Mouse (Mus musculus): Measurements from ENCODE around the gene Ddx54.
A peak's percentile ranks its signal among the peaks of the same experiment; 100 is the strongest.

The Ddx54 gene

DNA sequence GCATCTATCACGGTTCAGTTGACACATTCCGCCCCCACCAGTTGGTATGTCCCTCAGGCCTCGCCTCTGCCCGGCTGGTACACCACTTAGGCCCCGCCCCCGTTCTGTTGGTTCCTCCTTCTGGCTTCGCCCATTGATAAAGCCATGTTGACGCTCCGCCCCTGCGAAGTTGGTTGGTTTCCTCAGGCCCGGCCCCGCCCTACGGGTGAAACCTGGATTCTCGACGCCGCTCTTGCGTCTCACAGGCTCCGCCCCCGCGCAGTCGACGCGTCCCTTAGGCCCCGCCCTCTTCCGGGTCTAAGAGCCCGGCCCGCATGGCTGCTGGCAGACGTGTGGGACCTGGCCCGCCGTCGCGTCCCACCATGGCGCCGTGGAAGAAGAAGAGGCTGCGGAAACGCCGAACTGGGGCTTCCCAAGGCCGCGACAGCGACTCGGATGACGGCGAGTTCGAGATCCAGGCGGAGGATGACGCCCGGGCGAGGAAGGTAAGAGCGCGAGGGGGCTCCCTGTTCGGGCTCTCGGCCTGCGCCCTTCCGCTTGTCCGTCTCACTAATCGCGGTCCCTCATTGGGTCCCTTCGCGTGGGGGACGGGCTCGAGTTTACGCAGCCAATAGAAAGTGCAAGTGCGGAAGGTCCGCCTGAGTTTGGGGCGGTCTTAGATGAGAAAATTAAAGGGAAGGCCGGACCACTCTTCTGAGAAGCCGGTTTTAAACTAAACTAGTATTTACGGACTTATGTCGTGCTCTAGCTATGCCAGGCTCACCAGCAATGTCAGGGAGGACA lies 474 bp downstream of the Ddx54 start:
- peak; percentile 100 for DNase-seq (ENCODE audit: low read depth)

DNA sequence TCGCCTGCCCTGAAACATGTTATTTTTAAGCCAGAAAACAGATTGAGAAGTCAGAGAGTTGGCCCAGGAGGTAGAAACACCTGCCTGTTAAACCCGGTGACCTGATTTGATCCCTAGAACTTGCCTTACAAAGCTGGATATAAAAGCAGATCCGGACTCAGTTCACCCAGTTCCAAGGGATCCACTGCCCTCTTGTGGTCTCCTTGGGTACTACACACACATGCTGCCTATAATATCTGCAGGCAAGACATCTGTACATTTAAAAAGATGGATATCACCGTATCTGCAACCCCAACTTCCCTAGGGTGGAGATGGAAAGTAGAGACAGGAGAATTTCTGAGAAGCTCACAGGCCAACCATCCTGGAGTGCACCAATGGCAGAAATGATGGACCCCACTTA lies 3.4 kb downstream of the Ddx54 start:
- DNase-seq (ENCODE audit: low read depth) = peak; percentile 81

DNA sequence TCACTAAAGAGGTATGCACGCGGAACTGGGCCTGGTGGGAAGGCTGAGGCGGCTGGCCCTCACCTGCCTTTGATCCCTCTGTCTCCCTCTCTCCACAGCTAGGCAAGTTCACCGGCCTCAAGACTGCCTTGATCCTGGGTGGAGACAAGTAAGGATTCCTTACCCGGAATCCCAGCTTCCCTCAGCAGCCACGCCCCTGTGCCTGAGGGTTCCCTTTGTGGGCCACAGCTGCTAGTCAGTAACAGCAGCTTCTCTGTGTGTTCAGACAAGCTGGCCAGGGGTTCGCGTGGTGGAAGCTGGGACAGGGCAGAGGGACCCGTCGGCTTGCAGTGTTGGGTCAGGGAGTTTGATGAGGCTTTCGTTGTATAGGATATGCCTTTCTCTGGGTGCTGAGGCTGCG lies 6.2 kb downstream of the Ddx54 start:
- peak; percentile 25 for DNase-seq (ENCODE audit: low read depth)

DNA sequence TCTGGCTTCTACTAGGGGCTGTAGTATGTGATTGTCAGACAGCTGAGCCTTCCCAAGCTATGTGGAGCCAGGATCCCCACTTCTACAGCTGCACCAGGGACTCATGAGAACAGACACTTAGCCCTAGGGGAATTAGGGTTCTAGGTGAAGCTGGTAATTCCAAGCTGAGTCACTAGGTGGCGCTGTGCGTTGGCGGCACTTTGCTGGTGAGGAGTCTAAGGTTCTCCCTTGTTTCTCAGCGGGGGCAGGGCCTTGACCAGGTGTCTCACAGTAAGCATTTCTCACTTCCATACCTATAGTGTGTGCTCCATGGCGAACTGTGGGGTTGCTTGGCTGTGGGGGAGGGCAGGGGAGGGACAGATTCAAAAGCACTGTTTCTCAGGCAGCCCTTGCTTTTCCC lies 6.7 kb downstream of the Ddx54 start:
- DNase-seq (ENCODE audit: low read depth) = peak; percentile 87

- DNase-seq (ENCODE audit: low read depth) = peak; percentile 96
Measured at GRCm38 (mm10) chr5:120620375-120621077, 8.0 kb downstream of the Ddx54 start.

- peak; percentile 83 for DNase-seq (ENCODE audit: low read depth)
Measured at GRCm38 (mm10) chr5:120621078-120621765, 8.7 kb downstream of the Ddx54 start.

DNA sequence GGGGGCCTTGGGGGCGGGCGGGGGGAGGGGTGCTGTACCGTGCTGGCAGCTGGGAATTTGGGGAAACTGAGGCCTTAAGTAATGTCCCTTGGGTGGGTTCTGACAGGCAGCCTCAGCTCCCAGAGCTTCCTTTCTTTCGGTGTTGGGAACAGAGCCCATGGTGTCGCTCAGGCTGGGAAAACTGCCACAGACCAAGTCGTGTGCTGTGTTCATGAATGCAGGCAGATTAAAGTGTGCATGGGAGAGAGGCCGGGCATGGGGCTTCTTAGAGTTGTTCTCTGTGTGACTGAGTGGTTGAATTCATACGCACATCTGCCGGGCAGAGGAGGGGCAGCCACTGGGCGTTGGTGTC lies 9.3 kb downstream of the Ddx54 start:
- no peak for DNase-seq (ENCODE audit: low read depth)

DNA sequence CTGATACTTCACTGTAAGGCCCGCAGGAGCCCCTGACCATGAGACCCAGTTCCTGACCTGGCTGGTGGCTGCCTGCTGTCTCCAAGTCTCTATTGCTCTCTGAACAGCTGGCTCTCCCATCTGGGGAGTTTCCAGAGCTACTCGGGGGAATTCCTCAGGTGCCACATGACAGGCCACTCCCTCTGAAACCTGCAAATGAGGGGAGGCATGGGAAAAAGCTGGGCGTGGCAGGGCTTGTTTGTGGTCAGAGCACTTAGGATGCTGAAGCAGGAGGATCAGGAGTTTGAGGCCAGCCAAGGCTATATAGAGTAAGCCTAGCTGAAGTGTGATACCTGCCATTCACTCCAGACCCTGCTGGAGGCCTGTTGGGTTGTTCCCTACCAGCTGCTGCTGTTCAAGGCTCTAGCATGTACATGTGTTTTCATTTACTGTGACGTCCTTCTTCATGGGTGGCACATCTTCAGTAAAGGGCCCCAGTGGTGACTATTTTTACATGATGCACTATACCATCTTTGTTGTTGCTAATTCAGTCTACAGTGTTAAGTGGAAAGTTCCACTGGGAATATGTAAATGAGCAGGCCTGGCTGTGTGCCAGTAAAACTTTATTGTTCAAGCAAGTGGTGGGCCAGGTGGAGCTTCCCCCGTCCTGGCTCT lies 9.8 kb downstream of the Ddx54 start:
- peak; percentile 64 for DNase-seq (ENCODE audit: low read depth)

DNA sequence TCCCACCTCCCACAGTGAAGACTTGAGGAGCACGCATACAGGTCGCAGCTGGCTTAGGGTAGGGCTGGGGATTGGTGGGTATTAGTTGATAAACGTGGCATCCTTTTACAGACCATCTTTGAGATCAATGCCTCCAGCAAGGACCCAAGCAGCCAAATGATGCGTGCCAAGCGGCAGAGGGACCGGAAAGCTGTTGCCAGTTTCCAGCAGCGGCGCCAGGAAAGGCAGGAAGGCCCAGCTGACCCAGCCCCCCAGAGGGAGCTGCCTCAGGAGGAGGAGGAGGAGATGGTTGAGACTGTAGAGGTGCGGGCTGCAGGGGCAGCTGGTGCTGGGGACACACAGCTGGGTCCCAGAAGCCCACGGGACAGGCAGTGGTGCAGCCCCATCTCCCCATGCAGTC lies 11.9 kb downstream of the Ddx54 start:
- no peak for DNase-seq (ENCODE audit: low read depth)

GRCm38 (mm10) chr5:120626399-120626798 lies 13.9 kb downstream of the Ddx54 start:
- peak; percentile 28 for DNase-seq (ENCODE audit: low read depth)

DNA sequence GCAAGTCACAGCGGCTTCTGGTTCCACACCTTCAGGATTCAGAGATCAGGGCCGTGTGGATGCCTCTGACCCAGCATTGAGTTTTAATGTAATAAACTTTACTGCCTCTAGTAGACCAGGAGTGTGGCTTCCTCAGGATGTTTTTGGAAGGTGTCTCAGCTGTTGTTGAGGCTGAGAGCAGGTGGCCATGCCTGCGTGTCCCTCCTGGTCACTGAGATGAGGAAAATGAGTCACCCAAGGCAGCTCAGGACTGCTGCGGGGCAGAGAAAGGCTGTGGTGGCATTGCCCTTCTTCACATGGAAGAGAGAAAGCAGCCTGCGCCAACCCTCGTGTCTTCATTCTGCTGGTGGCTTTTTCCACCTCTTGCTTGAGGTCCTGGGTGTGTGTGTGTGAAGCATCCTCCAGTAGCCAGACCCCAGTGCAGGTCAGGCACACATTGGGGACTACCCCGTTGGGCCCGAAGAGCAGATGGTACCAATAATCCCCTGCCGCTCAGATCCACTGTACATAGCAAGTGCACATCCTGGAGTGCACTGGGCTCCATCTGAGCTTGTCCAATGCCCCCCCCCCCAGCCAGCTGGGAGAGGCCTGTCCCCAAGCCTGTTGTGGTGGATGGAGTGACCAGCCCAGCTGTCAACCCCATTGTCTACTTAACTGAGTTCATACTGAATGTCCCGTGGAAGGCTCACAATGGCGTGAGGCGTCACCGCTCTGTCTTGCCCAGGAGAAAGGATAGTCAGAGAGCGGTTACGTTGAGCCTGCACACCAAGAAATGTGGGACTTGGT lies 15.2 kb downstream of the Ddx54 start:
- peak; percentile 6 for DNase-seq (ENCODE audit: low read depth)

DNA sequence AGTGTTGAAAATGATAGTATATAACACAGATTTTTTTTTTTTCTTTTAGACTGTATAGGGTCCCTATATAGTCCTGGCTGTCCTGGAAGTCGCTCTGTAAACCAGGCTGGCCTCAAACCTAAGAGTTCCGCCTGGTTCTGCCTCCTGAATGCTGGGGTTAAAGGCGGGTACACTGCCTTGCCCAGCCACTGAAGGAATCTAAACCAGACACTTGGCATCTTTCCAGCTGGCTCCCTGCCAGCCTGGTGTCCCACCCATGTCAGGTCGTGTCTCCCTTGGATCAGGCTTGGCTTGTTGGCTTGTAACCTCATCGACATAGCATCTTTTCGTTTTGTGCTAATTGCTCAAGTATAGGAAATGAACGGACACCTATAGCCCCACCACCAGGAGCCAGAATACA lies 16.1 kb downstream of the Ddx54 start:
- DNase-seq (ENCODE audit: low read depth) = peak; percentile 30

GRCm38 (mm10) chr5:120631128-120631527 lies 18.6 kb downstream of the Ddx54 start:
- peak; percentile 60 for DNase-seq (ENCODE audit: low read depth)

DNA sequence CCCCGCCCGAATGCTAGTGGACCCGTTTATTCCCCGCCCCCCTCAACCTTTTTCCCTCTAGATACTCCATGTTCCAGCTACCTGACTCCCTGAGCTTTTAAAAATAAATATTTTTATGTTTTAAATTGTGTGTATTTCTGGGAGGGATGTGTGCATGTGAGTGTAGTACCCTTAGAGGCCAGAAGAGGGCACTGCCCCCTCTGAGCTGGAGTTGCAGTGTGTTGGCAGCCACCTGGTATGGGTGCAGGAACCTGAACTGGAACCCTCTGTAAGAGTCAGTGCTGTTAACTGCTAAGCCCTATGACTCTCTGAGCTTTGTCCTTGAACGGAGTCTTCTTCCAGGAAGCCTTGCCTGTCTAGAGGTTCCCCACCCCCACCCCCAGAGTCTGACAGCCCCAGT lies 19.4 kb downstream of the Ddx54 start:
- peak; percentile 36 for DNase-seq (ENCODE audit: low read depth)

DNA sequence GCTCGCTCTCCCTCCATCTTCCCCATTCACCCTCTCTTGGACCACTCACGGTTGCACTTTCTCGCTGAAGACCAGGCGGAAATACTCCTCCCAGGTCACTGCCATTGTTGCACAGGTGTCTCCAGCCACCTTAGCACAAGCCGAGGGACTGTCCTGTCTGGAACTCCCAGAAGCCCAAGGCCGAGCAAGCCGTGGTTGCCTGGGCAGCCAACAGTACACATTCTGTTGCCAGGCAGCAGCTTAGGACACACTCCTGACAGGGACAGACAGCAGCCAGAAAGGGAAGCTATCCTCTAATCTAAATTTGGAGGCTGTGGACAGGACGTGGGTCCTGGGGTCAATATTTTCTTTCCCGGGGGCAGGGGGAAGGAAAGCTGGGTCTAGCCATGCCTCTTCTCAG lies 21.6 kb downstream of the Ddx54 start, which contains the start of gene Cfap73:
Gene Cfap73, minus strand, starts transcription at position 105 of the 400 bp plus-strand sequence.
- no peak for DNase-seq (ENCODE audit: low read depth)

- no peak for DNase-seq (ENCODE audit: low read depth)
Measured at GRCm38 (mm10) chr5:120634860-120635259, 22.3 kb downstream of the Ddx54 start.

GRCm38 (mm10) chr5:120635633-120636032 lies 23.1 kb downstream of the Ddx54 start:
- no peak for DNase-seq (ENCODE audit: low read depth)

DNA sequence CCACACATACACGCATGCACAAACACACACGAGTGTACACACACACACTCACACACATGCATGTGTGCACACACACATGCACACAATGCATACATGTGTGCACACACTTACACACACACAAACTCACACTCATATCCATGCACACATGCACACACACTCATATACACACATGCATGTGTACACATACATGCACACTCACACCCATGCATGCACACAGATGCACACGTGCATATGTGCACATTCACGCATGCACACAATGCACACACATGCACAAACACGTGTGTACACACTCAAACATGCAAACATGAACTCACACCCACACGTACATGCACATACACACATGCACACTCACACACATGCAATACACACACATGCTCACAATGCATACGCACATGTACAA lies 27.6 kb downstream of the Ddx54 start:
- no peak for DNase-seq (ENCODE audit: low read depth)

DNA sequence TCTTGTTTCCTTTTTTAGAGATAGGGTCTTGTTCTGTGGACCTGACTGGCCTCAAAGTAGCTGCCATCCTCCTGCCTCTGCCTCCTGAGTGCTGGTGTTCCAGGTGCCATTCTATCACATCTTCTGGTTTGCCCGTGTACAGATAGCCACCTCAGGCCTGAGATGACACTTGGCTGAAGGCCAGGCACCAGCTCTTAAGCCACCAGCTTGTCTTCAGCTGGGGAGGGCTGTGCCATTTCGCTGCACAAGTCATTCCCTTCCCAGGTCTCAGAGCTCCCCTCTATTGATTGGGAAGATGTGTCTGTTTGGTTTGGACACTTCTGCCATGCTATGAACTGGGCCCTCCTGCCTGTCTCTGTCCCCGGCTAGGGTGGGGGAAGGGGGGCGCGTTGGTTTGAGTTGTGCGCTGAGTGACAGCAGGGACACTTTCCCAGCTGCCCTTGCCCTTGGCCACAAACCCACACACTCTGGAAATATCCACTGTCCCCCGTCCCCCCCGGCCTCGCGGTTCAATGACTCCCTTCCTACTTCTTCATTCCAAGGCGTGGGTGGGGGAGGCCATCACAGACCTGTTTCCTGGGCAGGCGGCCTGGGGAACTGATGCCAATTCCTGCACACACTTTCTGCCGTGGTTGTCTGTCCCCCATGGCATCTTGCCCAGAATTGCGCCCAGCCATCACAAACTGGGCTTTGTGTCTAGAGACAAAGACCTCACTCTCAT lies 31.0 kb downstream of the Ddx54 start:
- no peak for DNase-seq (ENCODE audit: low read depth)

- DNase-seq (ENCODE audit: low read depth) = no peak
Measured at GRCm38 (mm10) chr5:120644227-120644626, 31.7 kb downstream of the Ddx54 start.

GRCm38 (mm10) chr5:120645851-120646250 lies 33.3 kb downstream of the Ddx54 start:
- no peak for DNase-seq (ENCODE audit: low read depth)

Data from naive thymus-derived CD4-positive, alpha-beta T cell, adult 2 months (primary cell).